Mouse (Mus musculus): ENCODE measurements around the gene Rbbp6.

The Rbbp6 gene

GRCm38 (mm10) chr7:123046473-123047091 lies 81.1 kb downstream of the Rbbp6 start:
- no peak for DNase-seq (ENCODE audit: low spot score in 2 of 2)

Data from right cerebral cortex, postnatal 36 days (tissue).